Mouse (Mus musculus) macrophage (primary cell): ENCODE data around the gene Cbfa2t3. TPM values are rescaled to one million over a fixed set of nuclear protein-coding genes. Genes with fewer than 3 reads are reported as not detected.

ENCODE experiments used
- H3K27ac ChIP-seq: fragments of 350-480 bp; formaldehyde crosslinking; 2 replicates; pipeline ENCODE4 v1.9.0; 2021
- H3K36me3 ChIP-seq: fragments of 350-480 bp; formaldehyde crosslinking; 2 replicates; pipeline ENCODE4 v1.9.0; 2021; ENCODE audit errors: inconsistent target
- H3K4me3 ChIP-seq: fragments of 350-480 bp; formaldehyde crosslinking; 2 replicates; pipeline ENCODE4 v1.9.0; 2021; ENCODE audit errors: inconsistent target
- H3K79me2 ChIP-seq: fragments of 350-480 bp; formaldehyde crosslinking; 2 replicates; pipeline ENCODE4 v1.9.0; 2021; ENCODE audit errors: inconsistent target
- WGBS: methylation state at CpG from one replicate; pipeline ENCODE4 v1.1.7; 2026; ENCODE audit warnings: inconsistent platforms; ENCODE audit not compliant: missing documents; 5-methylcytosine and 5-hydroxymethylcytosine counted together
- polyA plus RNA-seq: library from polyadenylated mRNA; stranded (reverse); fragments of 250-400 nt; gene quantifications from 3 replicates; pipeline ENCODE4 v1.2.4, GENCODE M21; 2018; ENCODE audit warnings: inconsistent platforms

The Cbfa2t3 gene
- polyA plus RNA-seq, 1 experiment from 2014 or later, result 1.4 TPM

GRCm38 (mm10) chr8:122670718-122671117 lies 28.2 kb downstream of the Cbfa2t3 start:
- H3K36me3 ChIP-seq, result no peaks in the 10 kb centered on the region
- 93% methylated on average over 3 of the region's 3 CpGs for WGBS
- H3K27ac ChIP-seq, result no peak overlapping the region
- no peak overlapping the region for H3K4me3 ChIP-seq
- H3K79me2 ChIP-seq, result no peaks in the 10 kb centered on the region

GRCm38 (mm10) chr8:122670001-122670400 lies 28.9 kb downstream of the Cbfa2t3 start:
- WGBS, result 95% methylated on average over 11 of the region's 11 CpGs
- Histone ChIP-seq H3K36me3 (no peaks in the 10 kb centered on the region), H3K27ac (no peak overlapping the region)

GRCm38 (mm10) chr8:122669370-122669769 lies 29.5 kb downstream of the Cbfa2t3 start:
- WGBS, result 91% methylated on average over 5 of the region's 5 CpGs
- Histone ChIP-seq H3K79me2 (no peaks in the 10 kb centered on the region), H3K36me3 (no peaks in the 10 kb centered on the region), H3K4me3 (no peak overlapping the region), H3K27ac (no peak overlapping the region)

More at GRCm38 (mm10) chr8:122670001-122670400, 28.9 kb downstream of the Cbfa2t3 start:
- Histone ChIP-seq H3K79me2 (no peaks in the 10 kb centered on the region), H3K4me3 (no peak overlapping the region)

- no peak overlapping the region for H3K4me3 ChIP-seq
- WGBS, result 92% methylated on average over 11 of the region's 11 CpGs
- no peak overlapping the region for H3K27ac ChIP-seq
- no peaks in the 10 kb centered on the region for H3K79me2 ChIP-seq
- H3K36me3 ChIP-seq, result no peaks in the 10 kb centered on the region
Observed at GRCm38 (mm10) chr8:122667854-122668253, 31.1 kb downstream of the Cbfa2t3 start.

- Histone ChIP-seq H3K36me3 (no peaks in the 10 kb centered on the region), H3K4me3 (no peak overlapping the region), H3K79me2 (no peaks in the 10 kb centered on the region; the same call in 1 of the 2 replicates), H3K27ac (no peak overlapping the region)
- WGBS, result 31% methylated on average over 12 of the region's 12 CpGs
Observed at GRCm38 (mm10) chr8:122666827-122667226, 32.1 kb downstream of the Cbfa2t3 start.

- 29% methylated on average over 9 of the region's 9 CpGs for WGBS
- no peaks in the 10 kb centered on the region for H3K36me3 ChIP-seq
- H3K79me2 ChIP-seq, result no peaks in the 10 kb centered on the region; the same call in 1 of the 2 replicates
- no peak overlapping the region for H3K4me3 ChIP-seq
- no peak overlapping the region for H3K27ac ChIP-seq
Observed at GRCm38 (mm10) chr8:122666338-122666764, 32.6 kb downstream of the Cbfa2t3 start.

- Histone ChIP-seq H3K36me3 (no peaks in the 10 kb centered on the region), H3K27ac (no peak overlapping the region), H3K4me3 (no peak overlapping the region), H3K79me2 (no peaks in the 10 kb centered on the region; the same call in 1 of the 2 replicates)
- 33% methylated on average over 12 of the region's 14 CpGs for WGBS
Observed at GRCm38 (mm10) chr8:122665667-122666316, 33.1 kb downstream of the Cbfa2t3 start.

- Histone ChIP-seq H3K27ac (no peak overlapping the region), H3K36me3 (no peaks in the 10 kb centered on the region), H3K79me2 (no peaks in the 10 kb centered on the region; the same call in 1 of the 2 replicates), H3K4me3 (no peak overlapping the region)
- WGBS, result 26% methylated on average over 8 of the region's 8 CpGs
Observed at GRCm38 (mm10) chr8:122665221-122665620, 33.7 kb downstream of the Cbfa2t3 start.

GRCm38 (mm10) chr8:122663670-122664069 lies 35.2 kb downstream of the Cbfa2t3 start:
- Histone ChIP-seq H3K36me3 (no peaks in the 10 kb centered on the region), H3K4me3 (no peak overlapping the region), H3K79me2 (no peaks in the 10 kb centered on the region; the same call in 1 of the 2 replicates), H3K27ac (no peak overlapping the region)
- 93% methylated on average over 5 of the region's 5 CpGs for WGBS

- Histone ChIP-seq H3K79me2 (no peaks in the 10 kb centered on the region; the same call in 1 of the 2 replicates), H3K4me3 (no peak overlapping the region), H3K27ac (no peak overlapping the region), H3K36me3 (no peaks in the 10 kb centered on the region)
- 39% methylated on average over 3 of the region's 3 CpGs for WGBS
Observed at GRCm38 (mm10) chr8:122663106-122663505, 35.8 kb downstream of the Cbfa2t3 start.

- no peak overlapping the region for H3K27ac ChIP-seq
- no peaks in the 10 kb centered on the region for H3K36me3 ChIP-seq
- no peaks in the 10 kb centered on the region; the same call in 1 of the 2 replicates for H3K79me2 ChIP-seq
- no peak overlapping the region for H3K4me3 ChIP-seq
- 100% methylated on average over 2 of the region's 2 CpGs for WGBS
Observed at GRCm38 (mm10) chr8:122661894-122662293, 37.0 kb downstream of the Cbfa2t3 start.

GRCm38 (mm10) chr8:122661138-122661537 lies 37.8 kb downstream of the Cbfa2t3 start:
- Histone ChIP-seq H3K27ac (no peak overlapping the region), H3K36me3 (no peaks in the 10 kb centered on the region), H3K79me2 (no peaks in the 10 kb centered on the region; the same call in 1 of the 2 replicates), H3K4me3 (no peak overlapping the region)
- 70% methylated on average over 6 of the region's 7 CpGs for WGBS

GRCm38 (mm10) chr8:122660022-122660421 lies 38.9 kb downstream of the Cbfa2t3 start:
- Histone ChIP-seq H3K36me3 (no peaks in the 10 kb centered on the region), H3K4me3 (no peak overlapping the region), H3K27ac (no peak overlapping the region), H3K79me2 (no peaks in the 10 kb centered on the region; the same call in 1 of the 2 replicates)
- 77% methylated on average over 2 of the region's 2 CpGs for WGBS

GRCm38 (mm10) chr8:122658807-122659160 lies 40.1 kb downstream of the Cbfa2t3 start:
- Histone ChIP-seq H3K4me3 (no peak overlapping the region), H3K27ac (no peak overlapping the region), H3K79me2 (no peaks in the 10 kb centered on the region; the same call in 1 of the 2 replicates), H3K36me3 (no peaks in the 10 kb centered on the region)
- 98% methylated on average over 9 of the region's 9 CpGs for WGBS

GRCm38 (mm10) chr8:122658149-122658806 lies 40.6 kb downstream of the Cbfa2t3 start:
- H3K27ac ChIP-seq, result no peak overlapping the region
- H3K36me3 ChIP-seq, result no peaks in the 10 kb centered on the region
- no peak overlapping the region for H3K4me3 ChIP-seq
- 89% methylated on average over 10 of the region's 10 CpGs for WGBS
- no peaks in the 10 kb centered on the region; the same call in 1 of the 2 replicates for H3K79me2 ChIP-seq
